Mouse (Mus musculus) left cerebral cortex, adult 9 months (tissue): ENCODE data around the gene Adamtsl3.
A peak's percentile ranks its signal among the peaks of the same experiment; 100 is the strongest.

Experiments
- DNase-seq, 2 experiments: peaks; one replicate each; pipeline ENCODE4 v3.0.0; 2022; ENCODE audit warnings: low spot score in 2 of 2

Gene Adamtsl3

GRCm38 (mm10) chr7:82647183-82647582 lies 311.7 kb downstream of the Adamtsl3 start:
- DNase-seq, result no peak

- DNase-seq, result no peak
Measured at GRCm38 (mm10) chr7:82647909-82648308, 312.4 kb downstream of the Adamtsl3 start.

DNA sequence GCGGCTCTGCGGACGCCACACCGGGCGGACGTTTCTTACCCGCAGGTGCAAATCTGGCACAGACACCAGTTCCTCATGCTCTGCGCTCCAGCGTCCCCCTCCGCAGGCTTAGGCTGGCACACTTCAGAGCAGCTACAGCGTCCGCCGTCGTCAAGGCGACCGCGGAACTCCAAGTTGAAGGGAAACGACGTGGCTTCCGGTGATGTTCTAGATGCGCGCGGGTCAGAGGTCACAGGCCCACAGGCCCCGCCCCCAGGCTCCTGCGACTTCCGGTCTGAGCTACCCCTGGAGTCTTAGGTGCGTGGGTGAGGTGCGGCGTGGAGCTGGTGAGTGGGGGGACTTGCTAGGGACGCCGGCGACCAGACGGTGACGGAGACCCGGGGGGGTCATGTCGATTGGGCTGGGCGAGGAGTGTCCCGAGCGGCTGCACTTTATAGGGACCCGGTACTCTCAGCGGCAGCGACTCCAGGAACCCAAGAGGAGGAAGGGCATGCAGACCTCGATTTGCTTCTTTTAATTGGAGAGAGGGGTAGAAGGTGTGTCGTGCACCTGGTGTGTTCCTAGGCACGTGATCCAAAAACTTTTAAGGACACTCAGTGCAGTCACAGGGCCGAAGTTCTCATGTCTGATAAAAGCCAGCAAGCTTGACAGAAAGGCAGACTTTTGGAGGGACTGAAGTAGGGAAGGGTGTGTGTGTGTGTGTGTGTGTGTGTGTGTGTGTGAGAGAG lies 313.0 kb downstream of the Adamtsl3 start, which contains the start of the genes Saxo2 and Efl1:
Saxo2 (minus strand) TSS at position 176 of the 728 bp plus-strand sequence.
Efl1 (plus strand) TSS at position 262 of the 728 bp plus-strand sequence.
- DNase-seq, result peak; percentile 89 to 97

GRCm38 (mm10) chr7:82649081-82649445 lies 313.6 kb downstream of the Adamtsl3 start:
- no peak for DNase-seq
